Mouse (Mus musculus): Measurements from ENCODE around the gene Nkain4. TPM values are rescaled to one million over a fixed set of nuclear protein-coding genes. Genes with fewer than 3 reads are reported as not detected.

The Nkain4 gene
- polyA plus RNA-seq, 1 experiment = 9.1 TPM

- H3K4me3 ChIP-seq (ENCODE audit: low read depth, low read length) = peak overlapping the region; percentile 87
- TF ChIP-seq POLR2A (IDR thresholded peaks at IDR 0.05; ENCODE audit: insufficient read depth, low read length) (no peak), CTCF (IDR thresholded peaks at IDR 0.05; ENCODE audit: low read depth, low read length) (no peak), EP300 (IDR thresholded peaks at IDR 0.05; ENCODE audit: insufficient read depth, low read depth, low read length) (no peak)
- H3K9ac ChIP-seq (ENCODE audit: low read depth, poor library complexity, severe bottlenecking) = peak overlapping the region; percentile 97
Observed at GRCm38 (mm10) chr2:180919913-180920809, 34.3 kb downstream of the Nkain4 start.

GRCm38 (mm10) chr2:180915886-180916433, 38.5 kb downstream of the Nkain4 start:
- H3K9me3 ChIP-seq (replicated peaks; ENCODE audit: control insufficient read depth, insufficient read depth, low read length, poor library complexity, severe bottlenecking) = no peaks in the 10 kb centered on the region
- TF ChIP-seq EP300 (IDR thresholded peaks at IDR 0.05; ENCODE audit: insufficient read depth, low read depth, low read length) (no peak), POLR2A (IDR thresholded peaks at IDR 0.05; ENCODE audit: insufficient read depth, low read length) (no peak), CTCF (IDR thresholded peaks at IDR 0.05; ENCODE audit: low read depth, low read length) (no peak)
- H3K4me1 ChIP-seq (ENCODE audit: control insufficient read depth, insufficient read depth, low read length) = no peaks in the 10 kb centered on the region
- no peak overlapping the region for H3K4me3 ChIP-seq (ENCODE audit: low read depth, low read length)
- H3K36me3 ChIP-seq (ENCODE audit: control insufficient read depth, insufficient read depth, low read length, poor library complexity, severe bottlenecking) = peaks cover 70% of the 10 kb centered on the region
- no peaks in the 10 kb centered on the region for H3K27me3 ChIP-seq (ENCODE audit: control insufficient read depth, insufficient read depth, low read length, poor library complexity, severe bottlenecking)
- no peak overlapping the region for H3K9ac ChIP-seq (ENCODE audit: low read depth, poor library complexity, severe bottlenecking)
- H3K27ac ChIP-seq (ENCODE audit: insufficient read depth, low read length) = no peak overlapping the region

More at GRCm38 (mm10) chr2:180919913-180920809, 34.3 kb downstream of the Nkain4 start:
- peaks cover 31% of the 10 kb centered on the region for H3K36me3 ChIP-seq (ENCODE audit: control insufficient read depth, insufficient read depth, low read length, poor library complexity, severe bottlenecking)
- 0 out of 2 replicates have a peak overlapping the region, but pooled peaks have one; percentile 15 for H3K27ac ChIP-seq (ENCODE audit: insufficient read depth, low read length)
- H3K27me3 ChIP-seq (ENCODE audit: control insufficient read depth, insufficient read depth, low read length, poor library complexity, severe bottlenecking) = no peaks in the 10 kb centered on the region
- no peaks in the 10 kb centered on the region for H3K4me1 ChIP-seq (ENCODE audit: control insufficient read depth, insufficient read depth, low read length)
- no peaks in the 10 kb centered on the region for H3K9me3 ChIP-seq (replicated peaks; ENCODE audit: control insufficient read depth, insufficient read depth, low read length, poor library complexity, severe bottlenecking)

DNA sequence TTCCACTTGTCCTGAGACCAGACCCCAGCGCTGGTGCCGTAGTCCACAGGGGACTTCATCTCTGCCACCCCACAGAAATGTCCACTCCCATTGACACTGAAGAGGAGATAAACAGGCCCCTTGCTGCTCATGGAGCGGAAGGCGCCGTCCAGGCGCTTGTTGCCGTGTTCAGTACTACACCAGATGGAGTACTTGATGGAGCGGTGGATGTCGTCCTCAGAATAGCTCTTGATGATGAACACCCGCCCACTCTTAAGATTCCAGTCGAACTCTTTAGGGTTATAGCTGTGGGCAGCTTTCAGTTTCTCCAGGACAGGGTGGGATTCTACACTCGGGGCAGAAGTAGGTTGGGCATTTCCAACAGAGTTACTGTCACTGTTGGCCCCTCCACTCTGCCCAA, 43.6 kb downstream of the Nkain4 start:
- no peak for TF ChIP-seq POLR2A (IDR thresholded peaks at IDR 0.05; ENCODE audit: insufficient read depth, low read length)
- TF ChIP-seq EP300 (IDR thresholded peaks at IDR 0.05; ENCODE audit: insufficient read depth, low read depth, low read length) = no peak
- no peak for TF ChIP-seq CTCF (IDR thresholded peaks at IDR 0.05; ENCODE audit: low read depth, low read length)
- Histone ChIP-seq H3K9me3 (replicated peaks; ENCODE audit: control insufficient read depth, insufficient read depth, low read length, poor library complexity, severe bottlenecking) (no peaks in the 10 kb centered on the region), H3K27me3 (ENCODE audit: control insufficient read depth, insufficient read depth, low read length, poor library complexity, severe bottlenecking) (no peaks in the 10 kb centered on the region), H3K36me3 (ENCODE audit: control insufficient read depth, insufficient read depth, low read length, poor library complexity, severe bottlenecking) (peaks cover 70% of the 10 kb centered on the region), H3K4me3 (ENCODE audit: low read depth, low read length) (no peak overlapping the region), H3K27ac (ENCODE audit: insufficient read depth, low read length) (no peak overlapping the region), H3K9ac (ENCODE audit: low read depth, poor library complexity, severe bottlenecking) (no peak overlapping the region), H3K4me1 (ENCODE audit: control insufficient read depth, insufficient read depth, low read length) (no peaks in the 10 kb centered on the region)

- H3K27ac ChIP-seq (ENCODE audit: insufficient read depth, low read length) = peak overlapping the region; percentile 11
- no peaks in the 10 kb centered on the region for H3K9me3 ChIP-seq (replicated peaks; ENCODE audit: control insufficient read depth, insufficient read depth, low read length, poor library complexity, severe bottlenecking)
- H3K36me3 ChIP-seq (ENCODE audit: control insufficient read depth, insufficient read depth, low read length, poor library complexity, severe bottlenecking) = peaks cover 37% of the 10 kb centered on the region
- H3K27me3 ChIP-seq (ENCODE audit: control insufficient read depth, insufficient read depth, low read length, poor library complexity, severe bottlenecking) = no peaks in the 10 kb centered on the region
- no peak overlapping the region for H3K9ac ChIP-seq (ENCODE audit: low read depth, poor library complexity, severe bottlenecking)
- peaks cover 2% of the 10 kb centered on the region for H3K4me1 ChIP-seq (ENCODE audit: control insufficient read depth, insufficient read depth, low read length)
- H3K4me3 ChIP-seq (ENCODE audit: low read depth, low read length) = no peak overlapping the region
- TF ChIP-seq CTCF (IDR thresholded peaks at IDR 0.05; ENCODE audit: low read depth, low read length) (no peak), EP300 (IDR thresholded peaks at IDR 0.05; ENCODE audit: insufficient read depth, low read depth, low read length) (no peak), POLR2A (IDR thresholded peaks at IDR 0.05; ENCODE audit: insufficient read depth, low read length) (no peak)
Observed at GRCm38 (mm10) chr2:180905556-180906221, 48.8 kb downstream of the Nkain4 start.

DNA sequence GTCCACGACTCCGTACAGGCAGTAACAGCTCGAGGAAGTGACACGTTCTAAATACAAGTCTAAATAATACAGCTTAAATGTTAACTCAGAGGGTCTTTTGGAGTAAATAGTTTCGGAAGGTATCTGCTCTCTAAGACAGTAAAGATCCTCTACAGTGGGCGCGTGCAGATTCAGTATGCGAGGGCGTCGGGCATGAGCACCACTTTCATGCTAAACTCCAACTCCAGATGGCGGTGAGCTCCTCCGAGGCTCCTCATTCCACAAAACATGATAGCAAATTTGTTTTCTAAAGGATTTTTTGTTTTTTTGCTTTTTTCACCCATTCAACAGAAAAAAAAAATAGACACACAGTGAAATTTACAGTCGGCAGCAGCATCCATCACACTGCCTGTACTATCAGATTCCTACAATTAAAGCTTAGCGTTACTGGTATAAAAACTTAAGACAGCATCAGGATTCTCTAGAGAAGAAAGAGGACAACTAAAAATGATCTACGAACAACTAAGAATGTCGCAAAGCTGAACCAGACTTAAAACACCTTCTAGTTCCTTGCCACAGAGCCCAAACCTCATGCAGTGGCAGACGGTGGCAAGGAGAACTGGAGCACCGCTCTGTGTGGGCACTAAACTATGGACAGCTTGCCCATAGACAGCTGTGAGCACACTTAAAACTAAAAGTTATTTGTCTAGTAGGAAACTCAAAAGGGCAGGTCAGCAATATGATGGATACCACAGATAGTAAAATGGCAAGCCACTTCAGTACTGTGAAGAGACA, 49.9 kb downstream of the Nkain4 start:
- Histone ChIP-seq H3K36me3 (ENCODE audit: control insufficient read depth, insufficient read depth, low read length, poor library complexity, severe bottlenecking) (peaks cover 29% of the 10 kb centered on the region), H3K27ac (ENCODE audit: insufficient read depth, low read length) (no peak overlapping the region), H3K9ac (ENCODE audit: low read depth, poor library complexity, severe bottlenecking) (no peak overlapping the region), H3K9me3 (replicated peaks; ENCODE audit: control insufficient read depth, insufficient read depth, low read length, poor library complexity, severe bottlenecking) (no peaks in the 10 kb centered on the region), H3K4me1 (ENCODE audit: control insufficient read depth, insufficient read depth, low read length) (peaks cover 2% of the 10 kb centered on the region), H3K27me3 (ENCODE audit: control insufficient read depth, insufficient read depth, low read length, poor library complexity, severe bottlenecking) (no peaks in the 10 kb centered on the region), H3K4me3 (ENCODE audit: low read depth, low read length) (no peak overlapping the region)
- TF ChIP-seq POLR2A (IDR thresholded peaks at IDR 0.05; ENCODE audit: insufficient read depth, low read length) (no peak), EP300 (IDR thresholded peaks at IDR 0.05; ENCODE audit: insufficient read depth, low read depth, low read length) (no peak), CTCF (IDR thresholded peaks at IDR 0.05; ENCODE audit: low read depth, low read length) (no peak)
